Mouse (Mus musculus): Measurements from ENCODE around the gene Doc2a.

The Doc2a gene

DNA sequence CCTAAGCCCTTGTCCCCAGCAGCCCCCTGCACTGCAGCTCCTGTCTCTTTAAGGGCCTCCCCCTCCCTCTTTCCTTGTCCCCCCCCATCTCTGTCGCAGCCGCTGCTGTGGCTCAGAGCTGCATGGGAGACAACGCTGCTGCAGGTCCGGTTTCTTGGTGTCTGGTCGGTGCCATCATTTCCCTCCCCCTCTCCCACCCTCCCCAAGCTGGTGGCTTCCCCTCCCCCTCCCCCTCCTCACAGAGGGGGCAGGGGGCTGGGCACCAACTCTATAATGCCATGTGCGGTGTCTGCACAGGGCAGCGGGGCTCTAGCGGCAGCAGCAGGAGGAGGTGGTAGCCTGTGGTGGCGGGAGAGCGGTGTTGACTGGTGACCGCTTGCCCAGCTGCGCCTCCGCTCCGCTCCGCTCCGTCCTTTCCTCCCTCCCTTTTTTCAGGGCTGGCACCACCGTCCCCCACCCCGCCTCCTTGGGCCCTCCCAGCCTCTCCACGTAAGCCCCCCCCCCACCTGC lies 24.0 kb upstream of the Doc2a start:
- peak; percentile 33 for DNase-seq (ENCODE audit: low spot score)

GRCm38 (mm10) chr7:126823940-126824339 lies 23.3 kb upstream of the Doc2a start:
- DNase-seq (ENCODE audit: low spot score): no peak

DNA sequence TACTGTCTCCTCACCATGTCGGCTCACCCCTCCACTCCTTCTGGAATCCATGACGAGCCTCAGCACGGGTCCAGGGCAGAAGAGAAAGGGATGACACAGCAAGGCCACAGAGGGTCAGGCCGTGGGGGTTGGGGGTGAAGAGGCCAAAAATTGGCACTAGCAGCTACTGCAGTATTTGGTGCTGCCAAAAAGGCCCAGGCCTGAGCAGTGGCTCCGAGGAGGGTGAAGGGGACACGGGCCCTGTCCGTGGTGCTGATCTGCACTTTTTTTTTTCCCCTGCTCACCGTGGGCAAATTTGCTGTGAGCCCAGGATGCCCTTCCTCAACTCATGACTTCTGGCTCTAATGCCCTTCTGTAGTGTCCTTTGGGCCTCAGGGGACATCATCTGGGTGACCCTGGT lies 21.8 kb upstream of the Doc2a start:
- peak; percentile 43 for DNase-seq (ENCODE audit: low spot score)

GRCm38 (mm10) chr7:126825952-126826351 lies 21.3 kb upstream of the Doc2a start:
- no peak for DNase-seq (ENCODE audit: low spot score)

- no peak for DNase-seq (ENCODE audit: low spot score)
These were observed 15.7 kb upstream of the Doc2a start, which contains the start of gene 4930451I11Rik for GRCm38 (mm10) chr7:126831539-126831938. Gene 4930451I11Rik (minus strand): TSS chr7:126831639.

DNA sequence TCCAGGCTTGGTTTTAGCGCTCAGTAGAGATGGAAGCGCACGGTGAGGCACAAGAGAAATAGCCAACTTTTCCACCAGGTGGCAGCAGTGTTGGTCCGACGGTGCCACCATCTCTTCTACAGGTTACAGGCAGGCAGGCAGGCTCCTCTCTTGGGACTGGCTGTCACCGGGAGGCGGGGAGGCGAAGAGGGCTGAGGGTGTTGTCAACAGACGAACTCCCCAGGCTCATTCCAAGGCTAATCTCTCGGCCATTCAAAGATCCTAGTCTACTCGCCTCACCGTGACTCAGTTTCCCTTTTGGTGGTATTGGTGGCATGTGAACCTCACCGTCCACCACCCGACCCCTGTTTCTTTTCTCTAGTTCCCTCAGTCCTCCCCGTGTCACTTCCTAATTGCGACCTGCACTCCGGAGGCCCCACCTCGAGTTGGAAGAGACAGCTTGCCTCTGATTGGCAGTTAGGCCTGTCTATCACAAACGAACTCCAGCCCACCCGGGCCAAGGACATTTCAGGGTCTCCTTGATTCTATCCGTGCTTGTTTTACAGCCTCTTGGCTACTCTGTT lies 15.1 kb upstream of the Doc2a start:
- DNase-seq (ENCODE audit: low spot score): peak; percentile 92

GRCm38 (mm10) chr7:126833294-126833693 lies 13.9 kb upstream of the Doc2a start:
- no peak for DNase-seq (ENCODE audit: low spot score)

DNA sequence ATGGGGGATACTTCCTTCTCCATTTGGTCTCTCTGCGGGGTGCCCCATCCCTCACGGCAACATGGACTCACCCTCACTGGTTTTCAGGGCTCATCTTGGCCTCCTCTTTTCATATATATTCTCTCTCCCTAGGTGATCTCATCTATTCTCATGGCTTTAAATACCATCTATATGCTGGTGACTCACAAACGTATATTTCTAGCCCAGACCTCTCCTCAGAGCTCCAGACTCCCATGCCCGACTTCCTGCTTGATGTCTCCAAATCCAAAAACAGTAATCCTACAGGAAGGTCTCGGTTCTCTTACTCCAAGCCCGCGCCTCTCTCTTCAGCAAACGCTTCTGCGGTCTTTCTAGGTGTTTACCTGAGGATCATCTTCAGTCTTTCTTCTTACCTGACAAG lies 3.9 kb upstream of the Doc2a start:
- no peak for DNase-seq (ENCODE audit: low spot score)

DNA sequence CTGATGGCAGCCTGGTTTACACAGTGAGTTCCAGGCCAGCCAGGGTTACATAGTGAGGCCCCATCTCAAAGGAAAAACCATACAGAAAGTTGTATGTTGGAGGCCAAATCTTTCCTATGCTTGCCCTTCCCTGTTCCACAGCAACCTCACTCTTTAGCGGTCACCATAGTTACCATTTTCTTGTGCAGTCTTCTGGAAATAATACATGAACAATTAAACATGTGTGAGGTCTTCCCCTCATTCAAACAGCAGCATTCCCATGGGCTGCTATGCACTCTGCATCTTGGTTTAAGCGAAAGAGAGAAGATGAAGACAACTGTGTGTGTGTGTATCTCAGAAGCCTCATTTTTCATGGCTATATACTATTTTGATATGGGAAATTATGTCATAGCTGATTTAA lies 1.7 kb upstream of the Doc2a start:
- DNase-seq (ENCODE audit: low spot score): no peak

DNA sequence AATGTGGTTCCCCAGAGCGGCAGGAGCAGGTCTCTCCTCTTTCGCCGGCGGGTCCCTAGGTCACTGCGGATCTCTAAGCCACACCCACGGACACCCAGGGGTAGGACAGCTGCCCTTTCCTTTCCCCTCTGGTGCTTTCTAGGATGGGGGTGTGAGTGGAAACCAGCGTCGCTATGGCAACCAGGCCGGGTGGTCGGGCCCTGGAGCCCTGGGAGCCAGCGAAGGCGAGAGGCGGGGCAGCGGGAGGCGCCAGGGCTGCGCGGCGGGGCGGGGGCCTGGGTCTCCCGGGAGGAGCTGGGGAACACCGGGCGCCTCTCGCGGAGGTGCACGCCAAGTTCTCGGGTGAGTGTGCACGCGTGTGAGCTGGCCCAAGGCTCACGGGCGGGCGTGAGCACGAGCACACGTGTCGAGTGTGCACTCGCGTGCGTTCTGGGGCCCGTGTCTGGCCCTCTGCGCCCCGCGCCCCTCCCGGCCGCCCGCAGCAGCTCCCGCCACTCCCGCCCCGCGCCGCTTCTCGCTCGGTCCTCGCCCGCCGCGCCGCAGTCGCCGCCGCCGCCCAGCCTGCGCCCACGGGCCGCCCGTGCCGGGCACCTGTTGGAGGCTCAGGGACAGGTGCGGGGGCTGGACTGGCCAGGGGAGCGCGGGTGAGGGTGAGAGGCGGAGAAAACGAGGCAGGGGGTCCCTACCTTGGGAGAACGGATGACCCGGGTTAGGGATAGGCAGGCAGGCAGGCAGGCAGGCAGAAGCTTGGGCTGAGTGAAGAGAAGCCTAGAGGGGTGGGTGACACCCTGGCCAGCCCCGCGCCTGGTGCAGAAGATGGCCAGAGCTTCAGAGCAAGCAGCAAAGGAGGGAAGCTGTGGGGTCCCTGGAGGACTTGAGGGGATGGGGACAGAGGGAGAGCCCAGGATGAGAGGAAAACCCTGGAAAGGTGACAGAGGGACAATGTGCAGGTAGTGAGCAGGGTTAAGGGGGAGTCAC lies 494 bp downstream of the Doc2a start:
- DNase-seq (ENCODE audit: low spot score): peak; percentile 80

DNA sequence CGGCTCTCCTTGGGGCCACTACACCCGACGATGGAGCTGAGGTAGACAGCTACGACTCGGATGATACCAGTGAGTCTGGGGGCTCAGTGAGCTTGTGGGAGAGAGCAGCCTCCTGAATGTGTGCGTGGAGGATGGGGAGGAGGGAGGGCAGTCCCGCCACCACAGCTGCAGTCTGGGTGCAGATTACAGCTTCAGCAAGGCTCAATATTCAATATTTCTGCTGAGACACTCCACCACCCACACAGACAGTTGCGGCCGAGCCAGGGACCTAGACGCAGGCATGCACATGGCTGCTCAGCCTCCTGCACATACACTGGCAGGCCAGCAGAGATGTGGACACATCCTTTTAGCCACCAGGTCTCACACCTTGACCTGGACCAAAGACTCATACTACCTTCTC lies 1.6 kb downstream of the Doc2a start:
- DNase-seq (ENCODE audit: low spot score): no peak

DNA sequence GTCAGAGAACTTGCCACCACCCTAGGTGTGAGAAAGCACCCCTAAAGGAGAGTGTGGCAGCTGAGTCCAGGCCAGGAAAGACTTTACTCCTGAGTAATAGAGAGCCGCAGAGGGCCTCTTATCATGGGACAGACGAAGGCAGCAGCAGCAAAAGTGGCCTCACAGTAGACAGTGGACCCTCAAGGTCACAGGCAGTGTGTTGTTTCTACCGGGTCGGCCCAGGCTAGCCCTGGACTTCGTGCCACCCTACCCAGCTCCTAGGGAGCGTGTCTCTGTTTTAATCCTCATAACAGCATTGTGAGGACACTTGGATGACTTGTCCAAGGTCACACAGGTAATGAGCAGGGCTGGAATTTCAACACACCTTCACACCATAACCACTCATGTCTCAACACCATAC lies 2.9 kb downstream of the Doc2a start:
- no peak for DNase-seq (ENCODE audit: low spot score)

GRCm38 (mm10) chr7:126851192-126851591 lies 4.0 kb downstream of the Doc2a start:
- no peak for DNase-seq (ENCODE audit: low spot score)

- DNase-seq (ENCODE audit: low spot score): no peak
These were observed 6.2 kb downstream of the Doc2a start for GRCm38 (mm10) chr7:126853454-126853853.

- no peak for DNase-seq (ENCODE audit: low spot score)
These were observed 8.4 kb downstream of the Doc2a start for GRCm38 (mm10) chr7:126855641-126856040.

DNA sequence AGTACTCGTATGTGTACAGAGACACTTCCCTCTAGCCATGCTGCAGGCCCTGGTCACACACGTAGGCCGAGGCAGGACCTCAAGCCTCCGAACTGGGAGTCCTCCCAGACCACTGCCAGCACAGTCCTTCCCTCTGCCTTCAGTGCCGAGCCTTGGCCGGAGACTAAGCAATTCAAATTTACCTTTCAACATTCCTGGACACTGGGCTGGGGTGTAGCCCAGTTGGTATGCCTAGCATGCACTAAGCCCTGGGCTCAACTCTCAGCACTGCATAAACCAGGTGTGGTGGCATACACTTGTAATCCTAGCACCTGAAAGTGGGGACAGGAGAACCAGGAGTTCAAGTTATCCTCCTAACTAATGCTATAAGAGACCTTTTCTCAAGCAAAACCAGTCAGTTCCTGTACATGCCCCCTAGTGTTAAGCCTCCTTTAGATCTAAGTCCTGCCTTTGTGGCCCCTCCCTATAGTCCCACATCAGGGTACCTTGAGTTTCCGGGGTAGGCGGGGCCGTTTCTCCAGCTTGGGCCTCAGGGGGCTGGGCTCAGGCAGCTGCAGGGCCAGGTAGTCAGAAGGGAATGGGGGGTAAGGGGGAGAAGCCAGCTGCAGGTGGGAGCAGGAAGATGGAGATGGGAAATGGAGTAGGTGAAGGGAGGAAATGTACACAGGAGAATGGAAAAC lies 9.7 kb downstream of the Doc2a start:
- no peak for DNase-seq (ENCODE audit: low spot score)

- DNase-seq (ENCODE audit: low spot score): no peak
These were observed 13.8 kb downstream of the Doc2a start for GRCm38 (mm10) chr7:126860987-126861386.

GRCm38 (mm10) chr7:126861429-126862130 lies 14.4 kb downstream of the Doc2a start, which contains the start of gene Hirip3:
Gene Hirip3 (plus strand): TSS chr7:126861972.
- DNase-seq (ENCODE audit: low spot score): peak; percentile 99

GRCm38 (mm10) chr7:126862147-126862784 lies 15.1 kb downstream of the Doc2a start, which contains the start of gene Ino80e:
Gene Ino80e (minus strand): TSS chr7:126862377.
- peak; percentile 99 for DNase-seq (ENCODE audit: low spot score)

- no peak for DNase-seq (ENCODE audit: low spot score)
These were observed 16.6 kb downstream of the Doc2a start for GRCm38 (mm10) chr7:126863791-126864190.

DNA sequence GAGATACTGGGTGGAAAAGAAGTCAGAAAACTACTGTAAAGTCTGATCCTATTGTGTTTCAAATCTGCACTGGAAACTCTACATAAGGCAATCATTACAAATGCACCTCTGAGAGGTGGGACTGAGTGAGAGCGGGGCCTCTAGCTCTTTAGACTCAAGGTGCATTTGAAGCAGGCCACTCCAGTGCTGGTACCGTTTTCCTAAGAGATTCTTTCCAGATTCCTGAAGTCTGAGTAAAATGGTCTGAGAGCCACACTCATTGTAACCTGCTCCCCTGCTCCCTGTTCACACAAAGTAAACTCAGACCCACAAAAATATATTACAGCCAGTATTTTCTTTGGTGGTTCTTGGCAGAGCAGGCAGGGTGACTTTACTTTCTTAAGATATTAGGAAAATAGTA lies 20.3 kb downstream of the Doc2a start:
- no peak for DNase-seq (ENCODE audit: low spot score)

All from embryo, embryonic 10 days (tissue).